Mouse (Mus musculus): ENCODE data around the gene Treml2. TPM values are rescaled to one million over a fixed set of nuclear protein-coding genes. Genes with fewer than 3 reads are reported as not detected.

The Treml2 gene
- polyA plus RNA-seq, 1 experiment = not detected

GRCm38 (mm10) chr17:48360462-48360861, 61.2 kb downstream of the Treml2 start:
- Histone ChIP-seq H3K27ac (ENCODE audit: control insufficient read depth, insufficient read depth, low read depth, low read length) (no peak overlapping the region), H3K36me3 (ENCODE audit: control insufficient read depth, insufficient read depth, low read length) (no peaks in the 10 kb centered on the region), H3K4me1 (ENCODE audit: control insufficient read depth, insufficient read depth, low read length) (peaks cover 4% of the 10 kb centered on the region; the same call in 1 of the 2 replicates), H3K4me3 (ENCODE audit: control insufficient read depth, low read depth, low read length) (no peak overlapping the region), H3K27me3 (ENCODE audit: control insufficient read depth, insufficient read depth, low read length) (no peaks in the 10 kb centered on the region)
- no peak for TF ChIP-seq POLR2A (IDR thresholded peaks at IDR 0.05; ENCODE audit: control insufficient read depth, low read depth, low read length)
- TF ChIP-seq CTCF (IDR thresholded peaks at IDR 0.05; ENCODE audit: control insufficient read depth, insufficient read depth, insufficient replicate concordance, low read depth, low read length) = no peak

Other genes starting within 250 kb of the Treml2 start
- 159 and 164 TPM in 2 replicates for gene 1700067P10Rik, start 210.2 kb upstream of the Treml2 start, polyA plus RNA-seq (2012; rRNA removed)
- not detected in 2 replicates for gene 9830107B12Rik, start 153.2 kb upstream of the Treml2 start, polyA plus RNA-seq (2012; rRNA removed)
- gene A530064D06Rik, start 132.2 kb upstream of the Treml2 start, polyA plus RNA-seq (2012; rRNA removed) = 0.05 and 0.07 TPM in 2 replicates
- 2.1 and 2.6 TPM in 2 replicates for gene Trem1, start 66.7 kb upstream of the Treml2 start, polyA plus RNA-seq (2012; rRNA removed)
- gene Trem3, start 51.7 kb upstream of the Treml2 start, polyA plus RNA-seq (2012; rRNA removed) = not detected in 2 replicates
- gene Treml4, start 35.2 kb upstream of the Treml2 start, polyA plus RNA-seq (2012; rRNA removed) = 0.16 TPM in 1 of 2 replicates, not detected in the other
- 7.8 and 9.8 TPM in 2 replicates for gene B430306N03Rik, start 16.6 kb downstream of the Treml2 start, polyA plus RNA-seq (2012; rRNA removed)
- gene Trem2, start 46.9 kb downstream of the Treml2 start, polyA plus RNA-seq (2012; rRNA removed) = 1.3 and 2.4 TPM in 2 replicates
- gene Treml1, start 60.4 kb downstream of the Treml2 start, polyA plus RNA-seq (2012; rRNA removed) = 0.17 TPM in 1 of 2 replicates, not detected in the other
- gene Nfya, start 110.4 kb downstream of the Treml2 start, polyA plus RNA-seq (2012; rRNA removed) = 73.1 and 73.8 TPM in 2 replicates
- 16.3 and 19.2 TPM in 2 replicates for gene Oard1, start 110.5 kb downstream of the Treml2 start, polyA plus RNA-seq (2012; rRNA removed)
- 0.41 and 0.76 TPM in 2 replicates for gene Apobec2, start 133.4 kb downstream of the Treml2 start, polyA plus RNA-seq (2012; rRNA removed)
- not detected in 2 replicates for gene Tspo2, start 152.0 kb downstream of the Treml2 start, polyA plus RNA-seq (2012; rRNA removed)
- 0.73 and 1.4 TPM in 2 replicates for gene Unc5cl, start 155.4 kb downstream of the Treml2 start, polyA plus RNA-seq (2012; rRNA removed)

All from testis, adult 2 months (tissue).